Mouse (Mus musculus) C2C12 (cell line): ENCODE measurements around the gene Gm49383.

Experiments
- CEBPB ChIP-seq: IDR thresholded peaks from one replicate; pipeline ENCODE4 v1.6.1; 2011; ENCODE audit warnings: low read depth, mild to moderate bottlenecking, control low read depth, moderate library complexity
- CTCF ChIP-seq: IDR thresholded peaks from one replicate; pipeline ENCODE4 v1.5.1; 2011; ENCODE audit not compliant: control insufficient read depth, insufficient read depth, insufficient read length
- FOSL1 ChIP-seq: IDR thresholded peaks from one replicate; pipeline ENCODE4 v1.8.0; 2011; ENCODE audit warnings: mild to moderate bottlenecking, low read length; ENCODE audit not compliant: poor library complexity, insufficient read depth, severe bottlenecking
- MAX ChIP-seq: IDR thresholded peaks from one replicate; pipeline ENCODE4 v1.6.1; 2011; ENCODE audit warnings: mild to moderate bottlenecking, control low read depth
- MYOD1 ChIP-seq: IDR thresholded peaks from one replicate; pipeline ENCODE4 v1.6.1; 2011; ENCODE audit warnings: low read depth; ENCODE audit not compliant: control insufficient read depth, insufficient read length
- MYOG ChIP-seq: IDR thresholded peaks from one replicate; pipeline ENCODE4 v1.6.1; 2011; ENCODE audit not compliant: control insufficient read depth, insufficient read length; ENCODE audit errors: extremely low read depth
- USF1 ChIP-seq: IDR thresholded peaks from one replicate; pipeline ENCODE4 v1.6.1; 2011; ENCODE audit warnings: low read depth, mild to moderate bottlenecking, control low read depth, moderate library complexity

GRCm38 (mm10) chr12:69139841-69140240 is 57.1 kb downstream of the Gm49383 start:
- TF ChIP-seq CTCF (no peak), MYOD1 (no peak), MAX (no peak), CEBPB (no peak), USF1 (no peak), MYOG (no peak), FOSL1 (no peak)
